Mouse (Mus musculus) gastrocnemius, adult 2 months (tissue): Measurements from ENCODE around the gene 2510039O18Rik. TPM values are rescaled to one million over a fixed set of nuclear protein-coding genes. Genes with fewer than 3 reads are reported as not detected.

Experiments
- DNase-seq: peaks from one replicate; pipeline ENCODE4 v3.0.0; 2022
- H3K27ac ChIP-seq: fragments of 200-600 bp; 2 replicates; pipeline ENCODE4 v1.8.1; 2022; ENCODE audit warnings: mild to moderate bottlenecking
- H3K4me3 ChIP-seq: fragments of 200-600 bp; 2 replicates; pipeline ENCODE4 v1.8.1; 2022; ENCODE audit warnings: mild to moderate bottlenecking, moderate library complexity
- CTCF ChIP-seq: fragments of 200-600 bp; IDR thresholded peaks from 2 replicates; pipeline ENCODE4 v1.8.1; 2022; ENCODE audit warnings: antibody characterized with exemption, mild to moderate bottlenecking, moderate library complexity
- intact Hi-C: fragments of 180-260 bp; cut with DNase I; formaldehyde crosslinking; loops from one replicate; pipeline ENCODE4 v1.15.1; 2025
- long read RNA-seq, 2 experiments: library from polyadenylated mRNA; stranded (forward); transcript quantifications; one replicate each; pipeline ENCODE4 v2.0.0; 2021
- total RNA-seq, 2 experiments: library from RNA; stranded (reverse); gene quantifications; 2 replicates each; pipeline ENCODE4 v1.2.3; 2021

Gene 2510039O18Rik
- 10 to 100 TPM; 17.0 to 21.5 TPM for total RNA-seq
- long read RNA-seq, experiment 1, transcript 2510039O18Rik-201 (3 exons, 2,731 nt) = major isoform, 65 of 83 reads
- long read RNA-seq, experiment 1, partial matches to known transcripts = 17 of 83 reads
- long read RNA-seq, experiment 1, other reads (novel, unspliced or antisense) = 1 of 83 reads
- long read RNA-seq, experiment 2, transcript 2510039O18Rik-201 (3 exons, 2,731 nt) = major isoform, 65 of 79 reads
- long read RNA-seq, experiment 2, partial matches to known transcripts = 14 of 79 reads
- long read RNA-seq, experiment 2, other reads (novel, unspliced or antisense) = 0 of 79 reads

GRCm38 (mm10) chr4:147940576-147941044 lies at the start of gene 2510039O18Rik:
Gene 2510039O18Rik (plus strand): TSS chr4:147940895.
- DNase-seq = peak; percentile 90
- intact Hi-C loops = no loop called here
- H3K4me3 ChIP-seq = peak within 1 kb of the TSS; percentile 92
- TF ChIP-seq CTCF = no peak
- H3K27ac ChIP-seq = peak within 1 kb of the TSS; percentile 98

- DNase-seq = no peak
- H3K27ac ChIP-seq = peak overlapping the region; percentile 98
- TF ChIP-seq CTCF = no peak
- H3K4me3 ChIP-seq = peak overlapping the region; percentile 1
- intact Hi-C loops = loop anchor here (2.0 kb wide), 1 partner anchor 27 kb away; the partner anchor contains the start of genes Fv1 and Miip
Observed at GRCm38 (mm10) chr4:147895815-147896330, 44.8 kb upstream of the 2510039O18Rik start.

DNA sequence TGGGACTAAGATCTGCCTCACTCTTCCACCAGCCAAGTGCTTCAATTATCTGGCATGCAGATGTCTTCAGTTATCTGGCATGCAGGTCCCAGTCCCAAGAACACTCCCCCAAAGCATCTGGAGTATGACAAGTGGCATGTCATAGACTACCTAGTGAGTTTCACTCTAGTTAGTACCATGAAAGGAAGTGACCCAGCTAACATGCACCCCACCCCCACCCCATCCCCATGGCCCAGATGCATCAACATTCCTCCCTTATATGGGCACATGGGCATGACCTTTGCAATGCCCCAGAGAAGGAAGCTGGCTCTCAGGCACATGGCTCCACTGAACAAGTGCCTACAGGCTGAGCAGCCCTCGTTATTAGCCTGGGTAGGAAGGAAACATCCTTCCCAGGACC lies 44.3 kb upstream of the 2510039O18Rik start:
- intact Hi-C loops = loop anchor here (2.0 kb wide), 1 partner anchor 28 kb away; the partner anchor contains the start of genes Fv1 and Miip
- peak overlapping the region; percentile 57 for H3K4me3 ChIP-seq
- TF ChIP-seq CTCF = no peak
- peak overlapping the region; percentile 98 for H3K27ac ChIP-seq
- DNase-seq = no peak

DNA sequence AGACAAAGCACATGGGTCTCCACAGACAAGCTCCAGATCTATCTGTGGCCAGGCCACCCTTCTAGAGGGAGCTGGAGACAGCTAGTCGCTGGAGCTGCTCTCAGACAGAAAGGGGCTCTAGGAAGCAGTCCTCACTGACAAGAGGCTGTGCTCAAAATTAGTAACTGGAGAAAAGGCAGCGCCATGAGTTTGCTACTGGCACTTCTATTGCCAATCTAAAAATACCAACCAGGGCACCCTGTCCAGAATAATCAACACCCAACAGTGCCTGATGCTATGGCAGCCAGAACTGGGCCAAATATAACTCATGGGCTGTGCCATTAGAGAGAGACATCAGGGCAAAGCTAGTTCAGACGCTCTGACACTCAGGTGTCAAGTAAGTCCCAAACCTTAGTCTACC lies 43.3 kb upstream of the 2510039O18Rik start:
- H3K27ac ChIP-seq = peak overlapping the region; percentile 98
- intact Hi-C loops = loop anchor here (2.0 kb wide), 1 partner anchor 29 kb away; the partner anchor contains the start of genes Fv1 and Miip
- peak overlapping the region; percentile 57 for H3K4me3 ChIP-seq
- peak; percentile 69 for DNase-seq
- TF ChIP-seq CTCF = no peak

GRCm38 (mm10) chr4:147900452-147900851 lies 40.2 kb upstream of the 2510039O18Rik start:
- Histone ChIP-seq H3K4me3 (peak overlapping the region; percentile 28), H3K27ac (peak overlapping the region; percentile 98)
- DNase-seq = no peak
- no peak for TF ChIP-seq CTCF
- intact Hi-C loops = no loop called here

DNA sequence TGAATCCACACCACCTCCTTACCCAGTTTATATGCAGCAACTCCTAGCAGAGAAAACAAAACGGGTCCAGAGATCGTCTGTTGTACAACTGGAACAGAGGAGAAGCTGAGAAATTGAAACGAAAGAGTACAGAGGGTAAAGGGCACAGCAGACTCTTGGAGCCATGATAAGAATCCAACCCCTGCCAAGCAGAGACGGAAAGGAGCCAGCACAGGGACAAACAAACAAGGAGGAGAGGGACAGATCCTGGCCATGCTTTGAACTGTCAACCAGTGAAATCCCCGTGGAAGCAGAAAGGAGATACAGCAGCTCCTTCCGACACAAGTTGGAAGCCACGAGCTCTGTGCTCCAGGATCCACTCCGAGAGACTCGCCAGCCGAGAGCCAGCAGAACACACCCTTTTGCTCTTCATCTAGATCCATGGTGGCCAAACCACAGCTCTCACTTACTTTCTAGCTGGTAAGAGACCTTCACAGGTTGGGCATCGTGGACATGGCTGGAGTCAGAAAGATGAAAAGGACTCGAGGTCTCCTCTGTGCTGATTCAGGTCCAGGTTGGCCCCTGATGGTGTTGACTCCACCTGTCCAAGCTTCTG lies 37.7 kb upstream of the 2510039O18Rik start:
- peak overlapping the region; percentile 98 for H3K27ac ChIP-seq
- no peak for TF ChIP-seq CTCF
- intact Hi-C loops = no loop called here
- H3K4me3 ChIP-seq = peak overlapping the region; percentile 85
- no peak for DNase-seq

- Histone ChIP-seq H3K27ac (peak overlapping the region; percentile 98), H3K4me3 (peak overlapping the region; percentile 85)
- no peak for DNase-seq
- TF ChIP-seq CTCF = no peak
- intact Hi-C loops = no loop called here
Observed at GRCm38 (mm10) chr4:147903601-147904000, 37.1 kb upstream of the 2510039O18Rik start.

DNA sequence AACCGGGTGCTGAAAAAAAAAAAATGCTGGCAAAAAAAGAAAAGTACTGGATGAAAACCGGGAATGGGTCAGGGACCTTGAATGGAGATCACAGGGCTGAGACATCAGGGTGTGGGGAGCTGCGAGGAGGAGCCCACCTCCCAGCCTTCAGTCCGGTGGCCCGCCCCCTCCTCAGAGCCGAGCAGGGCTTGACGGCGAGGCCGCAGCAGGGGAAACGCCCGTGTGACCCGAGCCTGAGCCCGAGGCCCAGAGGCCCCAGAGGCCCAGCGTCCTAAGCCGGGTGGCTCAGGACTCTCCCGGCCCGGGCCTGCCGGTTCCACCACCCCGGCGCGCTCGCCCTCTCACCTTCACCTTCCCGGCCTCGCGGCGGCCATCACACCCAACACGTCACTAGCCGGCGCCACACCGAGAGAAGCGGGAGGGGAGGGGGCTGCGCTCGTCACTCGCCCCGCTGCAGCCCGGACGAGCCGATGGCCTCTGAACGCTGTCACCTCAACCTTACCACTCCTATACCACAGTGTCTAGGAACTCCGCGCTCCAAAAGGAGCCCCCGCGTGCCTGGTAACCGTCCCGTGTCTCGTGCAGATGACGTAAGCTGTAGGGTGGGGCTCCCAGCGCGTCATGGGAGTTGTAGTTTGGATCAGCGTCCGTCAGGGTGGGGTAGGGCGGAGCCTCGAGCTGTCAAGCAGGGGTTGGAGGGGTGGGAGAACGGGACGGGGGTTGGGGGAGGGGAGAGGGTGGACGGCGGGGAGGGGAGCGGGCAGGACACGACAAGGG lies 36.2 kb upstream of the 2510039O18Rik start, which contains the start of gene Mfn2:
Mfn2 (minus strand) TSS at position 392 of the 777 bp plus-strand sequence.
- intact Hi-C loops = no loop called here
- peak; percentile 93 for DNase-seq
- Histone ChIP-seq H3K27ac (peak within 1 kb of the TSS; percentile 98), H3K4me3 (peak within 1 kb of the TSS; percentile 85)
- no peak for TF ChIP-seq CTCF

- H3K27ac ChIP-seq = peak overlapping the region; percentile 98
- intact Hi-C loops = no loop called here
- DNase-seq = no peak
- no peak for TF ChIP-seq CTCF
- H3K4me3 ChIP-seq = peak overlapping the region; percentile 85
Observed at GRCm38 (mm10) chr4:147905090-147905659, 35.5 kb upstream of the 2510039O18Rik start.

DNA sequence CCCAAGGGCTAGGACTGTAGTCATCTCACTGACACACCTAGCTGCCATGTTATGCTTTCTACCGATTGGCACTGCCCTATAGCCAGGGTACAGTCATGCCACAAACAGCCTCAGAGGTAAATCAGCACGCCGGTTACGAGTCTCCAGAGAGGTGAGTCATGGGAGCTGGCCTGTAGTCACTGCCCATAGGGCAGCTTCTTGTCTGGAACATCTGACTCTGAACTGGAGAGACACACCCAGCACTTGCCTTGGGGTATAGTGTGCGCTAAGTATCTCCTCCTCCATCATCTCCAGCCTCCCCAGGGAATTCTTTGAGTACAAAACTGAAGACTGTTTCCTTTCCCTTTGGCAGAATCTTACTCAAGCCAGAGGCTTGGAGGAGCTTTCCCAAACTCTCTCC lies 34.5 kb upstream of the 2510039O18Rik start:
- DNase-seq = peak; percentile 50
- intact Hi-C loops = no loop called here
- TF ChIP-seq CTCF = no peak

GRCm38 (mm10) chr4:147909486-147909885 lies 31.2 kb upstream of the 2510039O18Rik start:
- Histone ChIP-seq H3K4me3 (no peak overlapping the region), H3K27ac (no peak overlapping the region)
- no peak for DNase-seq
- intact Hi-C loops = no loop called here
- no peak for TF ChIP-seq CTCF

More for the DNA sequence above, 34.5 kb upstream of the 2510039O18Rik start:
- H3K4me3 ChIP-seq = no peak overlapping the region
- peak overlapping the region; percentile 98 for H3K27ac ChIP-seq

DNA sequence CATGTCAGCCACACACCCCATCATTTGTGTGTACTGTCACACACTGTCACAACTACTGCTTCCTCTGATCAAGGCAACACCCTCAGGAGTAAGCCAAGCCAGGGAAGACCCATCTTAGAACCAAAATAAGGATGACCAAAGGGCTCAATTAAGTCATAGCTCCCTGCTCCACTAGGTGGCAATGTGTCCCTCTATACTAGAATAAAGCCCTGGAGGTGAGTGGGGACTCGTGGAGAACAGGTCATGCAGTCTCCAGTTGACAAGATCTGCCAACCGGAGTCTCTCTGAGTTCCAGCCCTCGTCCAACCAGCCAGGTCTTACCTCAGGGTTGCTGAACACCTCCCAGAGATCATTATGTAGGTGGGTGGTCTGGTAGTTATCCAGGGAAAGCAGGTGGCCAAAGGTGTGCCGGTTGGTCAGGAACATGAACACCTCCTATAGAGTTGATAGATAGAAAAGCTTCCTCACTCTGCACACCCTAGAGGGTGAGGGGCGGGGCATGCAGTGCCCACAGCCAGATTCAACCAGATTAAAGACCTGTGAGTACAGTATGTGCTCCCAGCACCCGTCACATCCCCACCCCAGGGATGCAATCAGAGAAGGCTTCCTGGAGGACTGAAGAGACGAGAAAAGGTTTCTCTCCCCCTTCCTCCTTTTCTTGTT lies 22.1 kb upstream of the 2510039O18Rik start:
- TF ChIP-seq CTCF = peak; percentile 68
- Histone ChIP-seq H3K27ac (no peak overlapping the region), H3K4me3 (no peak overlapping the region)
- peak; percentile 53 for DNase-seq
- intact Hi-C loops = no loop called here
